Comparison of ENCODE assay signal across 8 mouse cellular contexts in the genomic region with DNA sequence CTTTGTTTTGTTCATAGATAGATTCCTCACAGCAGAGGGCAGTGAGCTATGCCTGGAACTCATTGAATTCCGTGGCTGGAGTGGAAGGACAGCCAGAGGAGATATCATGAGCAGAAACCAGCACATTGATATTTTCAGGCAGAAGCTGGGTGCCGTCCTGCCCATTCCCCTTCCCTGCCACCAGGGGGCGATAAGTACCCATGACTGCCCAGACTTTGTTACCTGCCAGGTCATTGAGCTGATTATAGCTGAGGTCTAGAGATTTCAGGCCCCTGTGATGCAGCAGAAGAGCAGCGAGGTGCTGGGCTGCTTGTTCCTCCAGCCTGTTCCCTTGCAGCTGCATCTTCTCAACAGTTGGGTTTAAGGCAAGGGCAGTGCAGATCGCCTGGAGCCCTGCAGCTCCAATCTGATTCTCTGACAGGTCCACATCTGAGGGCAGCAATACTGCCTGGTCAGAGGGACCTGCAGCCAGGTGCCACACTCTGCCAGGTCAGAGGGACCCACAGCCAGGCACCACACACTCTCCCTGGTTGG. TPM values are rescaled to one million over a fixed set of nuclear protein-coding genes. Genes with fewer than 3 reads are reported as not detected.
DNase-seq lines count a peak whose midpoint lies in the region; ATAC-seq lines count a peak whose summit lies in the region.

No protein-coding gene starts in this region.

- no peak for ATAC-seq in limb, embryonic 13.5 days (ENCODE audit: low FRiP score, low read depth)
- ATAC-seq in midbrain, embryonic 14.5 days (ENCODE audit: low FRiP score, low TSS enrichment): no peak; the same call in 1 of the 2 replicates

- H3K36me3 ChIP-seq in limb, embryonic 13.5 days: no peaks in the 10 kb centered on the region
- H3K36me3 ChIP-seq in midbrain, embryonic 14.5 days (ENCODE audit: control insufficient read depth, insufficient read depth, low read length): no peaks in the 10 kb centered on the region

- H3K27ac ChIP-seq in limb, embryonic 13.5 days: no peak overlapping the region
- no peak overlapping the region for H3K27ac ChIP-seq in midbrain, embryonic 14.5 days (replicated peaks; ENCODE audit: low read depth, low read length)

- WGBS in limb, embryonic 13.5 days: 1% methylated on average over 5 of the region's 5 CpGs
- 4% methylated on average over 5 of the region's 5 CpGs for WGBS in midbrain, embryonic 14.5 days

- 0 out of 2 replicates have a peak overlapping the region, but pooled peaks have one; percentile 4 for H3K9ac ChIP-seq in limb, embryonic 13.5 days
- no peak overlapping the region; the same call in 1 of the 2 replicates for H3K9ac ChIP-seq in midbrain, embryonic 14.5 days (replicated peaks; ENCODE audit: low read length)

- no peak overlapping the region for H3K4me3 ChIP-seq in limb, embryonic 13.5 days
- H3K4me3 ChIP-seq in midbrain, embryonic 14.5 days (replicated peaks; ENCODE audit: low read depth, low read length): no peak overlapping the region

- peak; percentile 68 for DNase-seq in 416B (ENCODE audit: low read depth)
- peak; percentile 46 for DNase-seq in adrenal gland, adult 8-10 months
- DNase-seq in embryo, embryonic 11.5 days (ENCODE audit: low read depth, low spot score): peak; percentile 63
- peak; percentile 70 to 84 for DNase-seq in heart, adult 18-20 months
- peak; percentile 59 to 72 for DNase-seq in kidney, adult 8-10 months
- DNase-seq in midbrain, embryonic 14.5 days: peak; percentile 85
- peak; percentile 62 to 77 for DNase-seq in spleen, postnatal 10 days (ENCODE audit: low spot score in 2 of 2)

- H3K9me3 ChIP-seq in limb, embryonic 13.5 days: no peaks in the 10 kb centered on the region
- H3K9me3 ChIP-seq in midbrain, embryonic 14.5 days (ENCODE audit: control insufficient read depth, low read length): no peaks in the 10 kb centered on the region

- H3K4me1 ChIP-seq in limb, embryonic 13.5 days: peaks cover 59% of the 10 kb centered on the region
- H3K4me1 ChIP-seq in midbrain, embryonic 14.5 days (ENCODE audit: control insufficient read depth, insufficient read depth, low read length): peaks cover 34% of the 10 kb centered on the region

- 0 out of 2 replicates have a peak overlapping the region, but pooled peaks have one; percentile 2 for H3K4me2 ChIP-seq in limb, embryonic 13.5 days (replicated peaks)
- H3K4me2 ChIP-seq in midbrain, embryonic 14.5 days (ENCODE audit: low read length): peak overlapping the region; percentile 35

- H3K27me3 ChIP-seq in limb, embryonic 13.5 days: peaks cover 21% of the 10 kb centered on the region
- H3K27me3 ChIP-seq in midbrain, embryonic 14.5 days (ENCODE audit: control insufficient read depth, insufficient read depth, low read length): no peaks in the 10 kb centered on the region

RNA-seq across cellular contexts. Expression of gene Lrrc74b, which starts 3.0 kb away (rescaled TPM):
- total RNA-seq in adrenal gland, adult 8-10 months (2022): under 1 TPM in 3 of 4 experiments, not detected in 1; 0.12 to 0.46 (median 0.34) TPM
- total RNA-seq in heart, adult 18-20 months (2021): not detected
- polyA plus RNA-seq in limb, embryonic 13.5 days (2015; fragmentation: Nextera tagmentation; extraction: Ambion mirVana): not detected in 2 replicates
- polyA plus RNA-seq in midbrain, embryonic 14.5 days (2014; fragmentation: Nextera tagmentation; extraction: Ambion mirVana): 0.66 and 0.95 TPM in 2 replicates

RNA-seq across cellular contexts. Expression of gene P2rx6, which starts 3.7 kb away (rescaled TPM):
- total RNA-seq in adrenal gland, adult 8-10 months (2022): 1 to 10 TPM in 2 of 4 experiments, under 1 TPM in 2; 0.55 to 2.9 (median 1.6) TPM
- 1 to 10 TPM; 1.8 TPM for total RNA-seq in heart, adult 18-20 months (2021)
- polyA plus RNA-seq in limb, embryonic 13.5 days (2015; fragmentation: Nextera tagmentation; extraction: Ambion mirVana): 0.36 and 0.40 TPM in 2 replicates
- 1.5 and 1.9 TPM in 2 replicates for polyA plus RNA-seq in midbrain, embryonic 14.5 days (2014; fragmentation: Nextera tagmentation; extraction: Ambion mirVana)

RNA-seq across cellular contexts. Expression of gene Slc7a4, which starts 25.0 kb away (rescaled TPM):
- 10 to 100 TPM in 3 of 4 experiments, 1 to 10 TPM in 1; 7.9 to 47.4 (median 28.9) TPM for total RNA-seq in adrenal gland, adult 8-10 months (2022)
- total RNA-seq in heart, adult 18-20 months (2021): 1 to 10 TPM; 4.2 to 4.3 TPM
- polyA plus RNA-seq in limb, embryonic 13.5 days (2015; fragmentation: Nextera tagmentation; extraction: Ambion mirVana): 5.7 and 5.8 TPM in 2 replicates
- polyA plus RNA-seq in midbrain, embryonic 14.5 days (2014; fragmentation: Nextera tagmentation; extraction: Ambion mirVana): 25.0 and 32.4 TPM in 2 replicates

RNA-seq across cellular contexts. Expression of gene Thap7, which starts 27.1 kb away (rescaled TPM):
- total RNA-seq in adrenal gland, adult 8-10 months (2022): 10 to 100 TPM; 40.6 to 51.2 (median 45.5) TPM
- 10 to 100 TPM; 13.5 to 13.6 TPM for total RNA-seq in heart, adult 18-20 months (2021)
- 72.0 and 75.2 TPM in 2 replicates for polyA plus RNA-seq in limb, embryonic 13.5 days (2015; fragmentation: Nextera tagmentation; extraction: Ambion mirVana)
- 59.5 and 62.1 TPM in 2 replicates for polyA plus RNA-seq in midbrain, embryonic 14.5 days (2014; fragmentation: Nextera tagmentation; extraction: Ambion mirVana)

RNA-seq across cellular contexts. Expression of gene Lztr1, which starts 49.5 kb away (rescaled TPM):
- total RNA-seq in adrenal gland, adult 8-10 months (2022): 100 to 1,000 TPM in 2 of 4 experiments, 10 to 100 TPM in 2; 64.4 to 118 (median 88.8) TPM
- 10 to 100 TPM; 31.8 to 32.1 TPM for total RNA-seq in heart, adult 18-20 months (2021)
- 104 and 106 TPM in 2 replicates for polyA plus RNA-seq in limb, embryonic 13.5 days (2015; fragmentation: Nextera tagmentation; extraction: Ambion mirVana)
- polyA plus RNA-seq in midbrain, embryonic 14.5 days (2014; fragmentation: Nextera tagmentation; extraction: Ambion mirVana): 117 and 121 TPM in 2 replicates
